18 mouse cellular contexts compared by ENCODE assay signal in the genomic region with DNA sequence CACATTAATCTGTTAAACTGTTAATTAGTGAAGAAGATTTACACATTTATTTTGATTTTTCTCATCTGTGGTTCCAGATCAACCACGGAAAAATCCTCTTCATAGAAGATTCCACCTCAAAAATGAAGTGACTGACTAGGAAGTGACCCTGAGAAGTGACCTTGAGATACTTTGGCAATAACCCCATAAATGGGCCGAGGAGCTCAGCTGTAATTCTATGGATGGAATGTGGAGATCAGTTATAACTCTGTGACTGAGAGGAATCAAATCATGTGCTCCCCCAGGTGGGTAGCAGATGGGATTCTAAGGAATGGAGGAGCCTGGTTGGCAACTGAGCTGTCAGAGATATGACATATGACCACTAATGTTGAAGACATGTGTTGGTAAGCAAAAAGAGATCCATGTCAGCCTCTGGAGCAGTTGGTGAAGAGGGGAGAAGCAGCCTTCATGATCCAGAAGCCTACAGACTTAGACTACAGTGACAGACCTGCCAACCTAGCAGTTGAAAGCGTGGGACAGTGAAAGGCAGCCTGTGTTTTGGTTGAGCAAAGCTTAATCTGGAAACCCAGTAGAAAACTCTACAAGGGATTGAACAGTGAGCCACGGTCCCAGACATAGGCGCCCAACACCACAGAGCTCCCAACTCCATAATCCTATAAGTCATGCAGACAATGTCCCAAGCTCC.
"Had no signal": no experiment of that assay in that cellular context is flagged by ENCODE, and none has a peak within 500 bp of the region (broad histone marks: within the 10 kb centered on the region; RNA-seq: fewer than 3 reads in every experiment).

No protein-coding gene starts in this region.

- H3K4me2 ChIP-seq: lung, embryonic 14.5 days; midbrain, embryonic 12.5 days; neural tube, embryonic 13.5 days; neural tube, embryonic 15.5 days had no signal

- H3K4me1 ChIP-seq: midbrain, embryonic 10.5 days; midbrain, embryonic 12.5 days; neural tube, embryonic 13.5 days; neural tube, embryonic 15.5 days had no signal

- H3K4me3 ChIP-seq: midbrain, embryonic 10.5 days; midbrain, embryonic 12.5 days; myocyte; neural tube, embryonic 13.5 days; neural tube, embryonic 15.5 days had no signal

- H3K27ac ChIP-seq: midbrain, embryonic 10.5 days; midbrain, embryonic 12.5 days; neural tube, embryonic 13.5 days; neural tube, embryonic 15.5 days had no signal

- ATAC-seq: midbrain, embryonic 16.5 days had no signal

- H3K27me3 ChIP-seq: midbrain, embryonic 12.5 days; neural tube, embryonic 13.5 days; neural tube, embryonic 15.5 days had no signal

- H3K9me3 ChIP-seq: midbrain, embryonic 10.5 days; midbrain, embryonic 12.5 days; neural tube, embryonic 13.5 days; neural tube, embryonic 15.5 days had no signal

- DNase-seq: lung, embryonic 14.5 days; lung, postnatal 10 days; lung, postnatal 4 days; midbrain, embryonic 14.5 days; retina, postnatal 1 day; right cerebral cortex, adult 18-20 months; right cerebral cortex, postnatal 25 days; right cerebral cortex, postnatal 4 days; spleen, adult 18-20 months; thymus, adult 18-20 months; thymus, postnatal 14 days; thymus, postnatal 36 days had no signal

- H3K9ac ChIP-seq: lung, embryonic 14.5 days; midbrain, embryonic 12.5 days; neural tube, embryonic 13.5 days; neural tube, embryonic 15.5 days had no signal
